Mouse (Mus musculus): ENCODE results near the gene Defb13.

DNA sequence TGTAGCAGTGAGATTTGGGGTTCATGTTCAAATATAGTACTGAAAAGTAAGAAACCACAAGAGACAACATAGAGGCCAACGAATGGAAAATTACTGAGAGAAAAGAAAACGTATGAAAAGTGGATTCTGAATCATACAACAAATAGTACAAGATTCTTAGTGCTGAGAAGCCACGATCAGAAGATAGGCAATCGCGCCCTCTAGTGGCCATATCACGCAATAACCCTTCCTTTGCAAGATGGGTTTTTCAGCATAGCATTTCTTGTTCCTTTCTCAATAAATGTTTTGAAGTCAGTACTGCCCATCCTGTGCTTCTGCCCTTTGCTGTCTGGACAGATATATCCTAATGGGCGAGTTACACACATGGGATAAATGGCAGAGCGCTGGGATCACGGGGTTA is 8.8 kb downstream of the Defb13 start:
- TF ChIP-seq CTCF (IDR thresholded peaks at IDR 0.05; ENCODE audit: low read depth, low read length) (peak; percentile 77), GATA1 (IDR thresholded peaks at IDR 0.05; ENCODE audit: borderline replicate concordance, low read length) (no peak), GATA2 (IDR thresholded peaks at IDR 0.05; ENCODE audit: borderline replicate concordance, low read depth, low read length) (no peak)

All from G1E (cell line).